Mouse (Mus musculus) c-Kit-negative CD71-positive TER-119-positive erythroid progenitor cells, embryonic 14.5 days (primary cell): ENCODE data around the gene Plekhh3.
"Not testable (repeated sequence)": the region's sequence is repeated elsewhere in the genome, so short reads cannot be mapped to it uniquely, and the experiment has no call there.

Experiments used
- DNase-seq: peaks from one replicate; pipeline ENCODE4 v3.0.0-alpha.2; 2013; ENCODE audit warnings: low read depth, low spot score

Plekhh3 gene

DNA sequence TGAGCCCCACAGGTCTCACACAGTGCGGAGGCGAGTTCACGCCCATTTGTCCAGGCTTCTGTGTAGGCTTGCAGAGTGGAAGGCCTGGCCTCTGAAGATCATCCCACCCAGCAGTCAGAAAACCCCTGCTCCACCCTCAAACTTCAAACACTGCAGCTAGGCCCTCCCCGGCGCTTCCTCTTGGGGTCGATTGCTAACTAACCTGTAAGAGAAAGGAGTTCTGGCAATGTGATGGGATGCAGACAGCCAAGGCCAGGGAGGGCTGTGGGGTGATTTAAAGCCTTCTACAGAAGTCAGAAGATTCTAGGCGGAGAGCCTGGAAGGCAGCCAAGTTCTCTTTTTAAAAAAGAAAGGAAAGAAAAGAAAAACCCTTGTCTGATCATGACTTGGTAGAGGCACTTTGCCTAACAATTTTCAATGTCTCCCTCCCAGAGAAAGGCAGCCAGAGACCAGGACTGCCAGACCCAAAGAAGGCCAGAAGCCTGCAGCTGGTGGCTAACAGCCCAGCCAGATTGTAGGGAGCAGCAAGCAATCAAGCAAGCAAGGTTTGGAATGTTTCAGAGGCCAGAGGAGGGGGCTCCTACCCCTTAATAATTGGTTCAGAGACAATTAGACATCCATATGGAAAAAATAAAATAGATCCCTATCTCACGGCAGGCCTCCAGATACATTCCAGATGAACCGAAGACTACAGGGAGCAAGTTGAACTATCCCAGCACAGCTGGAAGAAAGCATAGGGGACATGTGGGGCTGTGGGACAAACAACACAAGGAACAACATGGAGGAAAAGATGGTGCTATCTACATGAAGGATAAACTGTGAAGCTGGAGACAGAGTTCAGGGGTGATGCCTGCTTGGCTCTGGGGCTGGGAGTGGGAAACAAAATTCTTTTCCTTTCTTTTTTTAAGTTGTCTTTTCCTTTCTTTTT is 21.7 kb downstream of the Plekhh3 start:
- no peak for DNase-seq

DNA sequence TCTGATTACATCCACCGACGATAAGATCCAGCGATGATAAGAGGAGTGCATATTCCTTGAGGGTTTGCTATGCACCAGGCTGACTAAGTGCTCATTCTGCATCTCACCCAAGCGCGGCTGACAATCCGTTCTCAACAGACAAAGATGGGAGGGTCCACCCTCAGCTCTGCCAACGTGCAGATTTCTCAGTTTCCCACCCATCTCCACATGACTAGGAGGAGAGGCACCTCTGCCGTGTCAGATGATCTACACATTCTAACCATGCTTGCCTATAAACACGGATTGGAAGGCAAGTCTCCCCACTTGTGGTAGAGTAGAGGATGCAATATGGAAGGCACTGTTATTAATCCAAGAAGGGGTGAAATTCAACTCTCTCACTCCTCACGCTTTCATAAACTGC is 22.4 kb downstream of the Plekhh3 start:
- no peak for DNase-seq

DNA sequence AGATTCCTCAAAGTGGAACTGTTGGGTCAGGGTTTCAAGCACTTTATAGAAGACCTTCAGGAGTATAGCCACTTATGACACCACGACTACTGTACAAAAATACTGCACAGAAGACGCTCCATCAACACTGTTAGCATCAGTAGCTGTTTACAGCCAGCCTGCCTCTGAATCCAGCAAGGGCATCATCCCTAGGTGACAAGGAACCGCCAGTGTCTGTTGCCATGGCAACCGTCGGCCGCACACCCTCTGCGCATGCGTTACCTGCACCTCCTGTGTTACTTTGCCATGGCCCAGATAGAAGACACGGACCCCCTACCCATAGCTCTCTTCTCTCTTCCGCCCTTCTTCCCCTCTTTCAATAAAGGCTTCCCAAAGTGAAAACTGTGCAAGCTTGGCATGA is 24.8 kb downstream of the Plekhh3 start:
- DNase-seq, result no peak

DNA sequence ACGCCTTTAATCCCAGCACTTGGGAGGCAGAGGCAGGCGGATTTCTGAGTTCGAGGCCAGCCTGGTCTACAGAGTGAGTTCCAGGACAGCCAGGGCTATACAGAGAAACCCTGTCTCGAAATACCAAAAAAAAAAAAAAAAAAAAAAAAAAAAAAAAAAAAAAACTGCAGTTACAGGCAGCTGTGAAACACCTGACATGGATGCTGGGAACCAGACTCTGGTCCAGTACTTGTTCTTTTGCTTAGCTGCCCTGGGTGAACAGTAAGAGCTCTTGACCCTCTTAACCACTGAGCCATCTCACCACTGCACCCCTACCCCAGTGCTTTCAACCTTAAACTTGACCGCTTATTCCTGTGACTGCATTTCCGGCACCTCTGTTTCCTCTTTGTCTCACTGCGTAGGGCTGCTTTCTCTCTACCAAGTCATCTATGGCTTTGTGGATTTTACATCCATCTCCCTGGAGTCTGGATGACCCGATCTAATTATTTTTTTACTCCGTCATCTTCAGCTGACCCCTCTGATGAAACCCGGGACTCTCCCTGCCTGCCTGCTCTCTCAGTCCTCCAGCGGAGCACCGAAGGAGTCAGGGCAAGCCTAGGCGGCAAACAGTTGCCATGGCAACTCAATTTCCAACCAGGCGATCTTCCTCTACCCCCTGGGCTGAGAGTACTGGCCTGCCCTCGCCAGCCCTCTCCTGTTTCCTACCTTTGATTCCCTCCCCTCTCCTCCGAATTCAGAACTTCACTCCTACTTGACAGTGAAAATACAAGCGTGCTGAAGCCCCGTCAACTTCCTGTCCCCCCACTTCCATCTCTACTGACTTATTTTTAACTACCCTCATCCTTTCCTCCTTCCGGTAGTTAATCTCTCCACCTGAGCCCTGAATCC is 27.6 kb downstream of the Plekhh3 start:
- DNase-seq, result no peak

DNA sequence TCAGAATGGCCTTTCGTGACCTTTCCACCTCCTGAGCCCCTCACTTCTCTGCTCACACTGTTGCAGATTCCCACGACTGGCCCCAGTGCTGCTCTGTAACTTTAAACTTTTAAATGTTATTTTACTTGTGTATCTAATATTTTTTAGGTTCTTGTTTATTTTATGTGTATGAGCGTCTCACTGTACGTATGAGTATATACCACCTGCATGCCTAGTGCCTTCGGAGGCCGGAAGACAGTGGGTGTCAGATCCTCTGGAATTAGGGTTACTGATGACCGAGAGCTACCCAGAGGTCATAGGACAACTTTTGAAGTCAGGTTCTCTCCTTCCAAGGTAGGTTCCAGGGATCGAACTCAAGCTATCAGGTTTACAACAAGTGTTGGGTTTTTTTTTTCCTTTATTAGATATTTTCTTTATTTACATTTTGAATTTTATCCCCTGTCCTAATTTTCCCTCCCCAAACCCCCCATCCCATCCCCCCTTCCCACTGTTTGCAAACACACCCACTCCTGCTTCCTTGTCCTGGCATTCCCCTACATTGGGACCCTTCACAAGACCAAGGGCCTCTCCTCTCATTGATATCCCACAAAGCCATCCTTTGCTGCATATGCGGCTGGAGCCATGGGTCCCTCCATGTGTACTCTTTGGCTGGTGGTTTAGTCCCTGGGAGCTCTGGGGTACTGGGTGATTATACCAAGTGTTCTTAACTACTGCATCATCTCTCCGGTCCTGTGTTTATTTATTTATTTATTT is 28.8 kb downstream of the Plekhh3 start:
- DNase-seq, result no peak

DNA sequence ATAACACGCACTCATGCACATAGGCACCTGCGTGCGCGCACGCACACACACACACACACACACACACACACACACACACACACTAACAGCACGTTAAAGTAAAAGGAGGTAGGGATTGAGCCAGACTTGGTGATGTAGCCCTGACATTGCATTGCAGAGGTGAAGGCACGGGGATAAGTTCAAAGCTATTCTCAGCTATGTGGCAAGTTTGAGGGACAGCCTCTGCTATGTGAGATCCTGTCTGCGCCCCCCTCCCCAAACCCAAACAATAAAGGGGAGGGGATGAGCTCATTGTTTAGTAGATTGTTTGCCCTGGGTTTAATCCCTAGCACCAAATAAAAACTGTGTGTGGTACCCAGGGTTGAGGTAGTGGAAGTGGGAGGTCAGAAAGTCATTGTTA is 30.1 kb downstream of the Plekhh3 start:
- DNase-seq, result no peak

DNA sequence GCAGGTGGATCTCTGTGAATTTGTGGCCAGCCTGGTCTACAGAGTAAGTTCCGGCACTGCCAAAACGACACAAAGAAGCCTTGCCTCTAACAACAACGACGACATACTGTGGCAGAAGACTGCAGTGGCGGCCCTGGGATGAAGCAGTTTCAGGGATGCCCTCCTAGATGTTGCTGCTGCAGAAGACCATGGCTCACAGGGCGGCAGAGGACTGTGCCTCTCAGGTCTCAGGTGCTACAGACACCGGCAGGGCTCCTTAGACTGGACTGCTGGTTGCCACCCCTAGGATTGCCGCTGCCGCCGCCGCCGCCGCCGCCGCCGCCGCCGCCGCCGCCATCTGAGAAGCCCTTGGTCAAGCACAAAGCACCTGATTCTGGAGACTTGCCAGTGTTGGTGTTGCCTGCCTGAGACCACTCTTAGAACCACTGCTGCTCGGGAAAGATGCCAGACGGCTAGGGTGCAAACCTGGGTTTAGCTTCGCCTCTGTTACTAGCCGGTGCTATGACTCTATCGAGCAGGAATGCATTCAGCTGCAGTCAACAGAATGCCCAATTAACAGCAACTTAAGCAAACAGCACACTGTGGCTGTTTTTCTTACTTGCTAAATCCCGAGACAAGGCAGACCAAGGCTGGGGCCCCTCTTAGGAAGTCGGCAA is 30.9 kb downstream of the Plekhh3 start:
- no peak for DNase-seq

DNA sequence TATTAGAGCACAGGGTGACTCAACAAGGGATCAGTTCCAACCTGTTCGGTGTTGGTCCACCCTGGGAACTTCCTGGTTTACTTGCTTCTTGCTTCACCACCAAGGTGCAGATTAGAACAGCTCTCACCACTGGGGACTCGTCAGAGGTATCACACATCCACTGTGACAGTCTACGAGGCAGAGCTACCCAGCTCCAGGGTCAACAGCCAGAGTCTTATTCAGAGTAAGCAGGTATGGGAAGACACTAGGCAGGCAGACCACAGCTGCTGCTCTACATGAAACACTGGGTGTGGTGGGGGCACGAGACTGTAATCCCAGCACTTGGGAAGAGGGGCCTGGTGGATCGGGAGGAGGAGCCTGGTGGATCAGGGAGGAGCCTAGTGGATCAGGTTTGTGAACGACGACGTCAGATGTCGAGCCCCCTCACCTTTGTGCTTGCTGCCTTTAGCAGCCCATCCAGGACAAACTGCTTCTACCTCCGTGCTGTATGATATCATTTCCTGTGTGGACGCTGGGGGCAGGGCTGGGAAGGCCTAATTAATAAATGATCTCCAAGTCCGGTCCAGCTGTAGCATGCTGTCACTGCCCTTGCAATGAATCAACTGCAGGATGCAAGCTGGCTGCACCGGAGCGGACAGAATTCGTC is 32.5 kb downstream of the Plekhh3 start:
- no peak for DNase-seq

DNA sequence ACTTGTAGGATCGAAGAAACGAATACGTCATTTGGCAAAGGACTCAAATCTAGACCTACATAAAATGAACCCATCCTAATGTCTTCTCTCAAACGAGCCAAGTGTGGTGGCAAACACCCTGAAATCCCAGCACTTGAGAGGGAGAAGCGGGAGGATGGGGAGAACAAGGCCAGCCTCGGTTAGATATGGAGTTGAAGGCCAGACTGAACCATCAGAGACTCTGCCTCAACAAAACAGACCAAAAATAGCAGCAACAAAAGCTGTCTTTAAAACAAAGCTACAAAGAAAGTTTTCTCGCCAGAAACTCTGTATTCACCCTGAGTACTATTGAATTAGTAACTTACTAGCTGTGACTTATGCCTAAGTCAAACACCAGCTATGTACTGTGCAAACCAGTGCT is 34.2 kb downstream of the Plekhh3 start:
- DNase-seq, result no peak

DNA sequence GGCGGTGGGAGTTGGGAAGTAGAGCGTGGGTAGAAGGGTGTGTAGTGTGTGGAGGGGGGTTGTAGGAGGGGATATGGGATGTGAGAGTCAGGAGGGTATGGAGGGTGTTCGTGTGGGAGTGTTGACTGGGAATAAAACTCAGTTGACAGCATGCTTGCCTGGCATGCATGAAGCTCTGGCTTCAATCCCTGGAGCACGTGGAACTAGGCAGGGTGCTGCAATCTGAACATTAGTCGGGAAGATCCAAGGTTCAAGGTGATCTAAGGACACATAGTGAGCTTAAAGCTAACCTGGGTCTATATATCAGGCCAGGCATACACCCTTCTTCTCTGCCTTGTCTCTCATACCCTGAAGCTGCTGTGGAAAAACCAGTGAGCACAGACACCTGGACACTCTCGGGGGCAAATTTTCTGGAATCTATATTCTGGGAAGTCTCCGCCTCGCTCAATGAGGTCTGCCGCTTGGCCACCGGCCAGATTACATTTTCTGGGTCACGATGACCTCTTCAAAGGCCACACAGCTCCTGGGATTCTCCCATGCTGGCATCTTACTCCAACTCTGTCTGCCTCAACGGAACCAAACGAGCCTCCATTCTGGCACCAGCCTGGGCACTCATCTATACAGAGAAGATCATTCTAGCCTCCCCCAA is 36.8 kb downstream of the Plekhh3 start:
- DNase-seq, result no peak

DNA sequence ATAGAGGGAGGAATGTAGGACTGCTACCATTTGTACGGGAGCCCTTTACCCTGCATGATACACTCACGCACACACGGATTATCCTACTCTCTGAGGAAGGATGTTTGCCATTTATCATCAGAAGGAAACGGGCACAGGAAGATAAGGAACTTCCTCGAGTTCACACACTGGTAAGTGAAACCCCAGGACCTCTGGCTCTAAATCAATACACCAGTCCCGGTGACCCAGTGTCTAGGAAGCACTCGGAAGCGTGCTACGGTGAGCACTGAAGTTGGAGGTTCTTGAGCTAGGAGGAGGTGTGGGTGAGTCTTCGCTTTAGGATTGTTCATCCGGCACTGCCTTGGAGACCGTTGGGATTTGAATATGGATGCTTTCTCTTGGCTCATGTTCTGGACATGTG is 38.1 kb downstream of the Plekhh3 start:
- no peak for DNase-seq

DNA sequence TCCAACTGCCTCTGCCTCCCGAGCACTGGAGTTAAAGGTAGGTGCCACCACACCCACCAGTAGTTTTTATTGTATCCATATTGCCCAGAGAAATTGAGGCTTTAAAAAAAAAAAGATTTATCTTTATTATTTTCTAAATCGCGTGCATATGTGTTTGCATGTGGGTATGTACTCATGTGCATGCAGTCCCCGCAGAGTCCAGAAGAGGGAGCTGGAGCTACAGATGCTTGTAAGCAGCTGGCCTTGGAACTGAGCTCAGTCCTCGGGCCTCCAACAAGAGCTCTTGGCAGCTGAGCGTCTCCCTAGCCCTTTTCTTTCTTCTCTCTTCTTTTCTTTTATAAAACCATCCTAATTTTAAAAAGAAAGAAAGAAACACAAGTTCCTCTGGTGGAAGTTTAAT is 39.5 kb downstream of the Plekhh3 start:
- peak; percentile 33 for DNase-seq

DNA sequence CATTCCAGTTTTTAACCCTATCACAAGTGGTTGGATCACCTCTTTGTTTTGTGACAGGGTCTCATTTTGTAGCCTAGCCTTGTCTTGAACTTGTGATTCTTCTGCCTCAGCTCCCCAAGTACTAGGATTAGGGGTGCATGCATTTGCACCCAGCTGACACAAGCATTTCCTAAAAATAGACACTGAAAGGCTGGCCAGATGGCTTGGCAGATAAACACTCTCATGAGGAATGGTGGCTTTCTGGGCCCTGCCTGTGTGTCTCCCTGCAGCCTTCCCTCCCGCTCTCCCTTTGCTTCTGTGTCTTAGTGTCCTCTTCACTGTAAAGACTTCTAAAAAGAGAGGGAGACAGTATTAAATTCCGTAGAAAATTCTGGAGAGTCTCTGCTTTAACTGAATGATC is 40.0 kb downstream of the Plekhh3 start:
- no peak for DNase-seq

DNA sequence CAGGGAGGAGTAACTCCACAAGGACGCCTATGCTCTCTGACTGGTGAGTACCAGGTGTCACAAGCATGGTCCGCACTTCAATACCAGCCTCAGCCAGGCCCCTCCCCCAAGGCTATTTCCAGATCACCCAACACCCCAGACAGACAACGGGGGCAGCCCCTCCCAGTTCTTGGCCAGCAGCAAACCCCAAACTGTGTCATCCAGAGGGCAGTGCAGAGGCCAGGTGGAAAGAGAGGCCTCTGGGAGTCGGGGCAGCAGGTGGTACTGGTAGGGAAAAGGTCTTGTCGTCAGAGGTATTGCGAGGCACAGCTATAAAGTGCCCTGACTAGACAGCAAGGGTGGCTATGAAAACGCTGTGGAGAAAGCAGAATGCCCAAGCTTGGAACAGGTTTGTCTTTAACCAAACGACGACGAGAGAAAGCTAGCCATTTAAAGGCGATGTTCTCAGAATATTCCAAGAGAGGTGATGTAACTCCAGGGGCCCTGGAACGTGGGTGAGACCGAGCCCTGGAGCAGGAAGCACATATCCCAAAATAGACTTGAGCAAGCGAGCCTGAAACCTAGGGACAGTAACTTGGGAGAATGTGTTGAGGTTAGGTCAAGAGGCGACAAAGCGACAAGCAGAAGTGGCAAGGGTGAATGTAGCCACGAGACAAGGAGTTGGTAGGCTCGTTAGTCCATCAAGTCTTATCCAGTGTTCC is 40.9 kb downstream of the Plekhh3 start:
- no peak for DNase-seq

DNA sequence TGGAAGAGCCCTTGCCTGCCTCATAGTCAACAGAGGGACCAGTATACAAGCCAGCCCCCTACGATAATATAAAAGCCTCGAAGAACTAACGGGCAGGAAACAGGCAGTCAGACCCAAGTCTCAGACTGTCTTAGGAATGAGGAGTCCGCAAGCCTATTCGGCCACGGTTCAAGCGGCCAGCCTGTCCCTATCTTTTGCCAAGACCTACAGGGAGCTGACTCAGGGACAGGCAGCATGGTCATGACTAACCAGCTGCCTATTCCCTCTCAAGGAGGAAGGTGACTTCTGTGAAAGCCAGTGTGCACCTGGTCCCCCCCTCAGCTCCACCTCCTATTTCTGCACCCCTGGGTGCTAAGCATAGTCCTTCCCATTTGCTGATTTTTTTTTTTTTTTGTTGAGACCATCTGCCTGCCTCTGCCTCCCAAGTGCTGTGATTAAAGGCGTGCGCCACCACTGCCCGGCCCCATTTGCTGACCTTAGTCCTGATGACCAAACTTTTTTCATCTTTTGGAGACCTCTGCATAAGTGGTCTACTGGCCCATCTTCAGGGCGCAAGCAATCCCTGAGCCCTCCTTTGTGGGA is 42.1 kb downstream of the Plekhh3 start:
- DNase-seq, result no peak

DNA sequence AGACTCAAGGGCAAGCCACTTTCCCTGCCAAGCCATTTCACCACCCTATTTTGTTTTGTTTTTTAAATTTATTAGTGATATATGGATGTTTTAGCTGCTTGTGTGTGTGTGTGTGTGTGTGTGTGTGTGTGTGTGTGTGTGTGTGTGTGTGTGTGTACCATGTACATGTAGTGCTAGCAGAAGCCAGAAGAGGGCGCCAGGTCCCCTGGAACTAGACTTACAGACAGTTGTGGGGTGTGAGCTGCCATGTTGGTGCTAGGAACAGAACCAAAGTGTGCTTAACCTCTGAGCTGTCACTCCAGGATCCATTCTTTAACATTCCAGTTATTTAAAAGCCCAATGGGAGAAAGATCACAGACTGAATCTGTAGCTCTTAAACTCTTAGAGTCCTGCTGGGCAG is 44.1 kb downstream of the Plekhh3 start:
- peak; percentile 5 for DNase-seq

DNA sequence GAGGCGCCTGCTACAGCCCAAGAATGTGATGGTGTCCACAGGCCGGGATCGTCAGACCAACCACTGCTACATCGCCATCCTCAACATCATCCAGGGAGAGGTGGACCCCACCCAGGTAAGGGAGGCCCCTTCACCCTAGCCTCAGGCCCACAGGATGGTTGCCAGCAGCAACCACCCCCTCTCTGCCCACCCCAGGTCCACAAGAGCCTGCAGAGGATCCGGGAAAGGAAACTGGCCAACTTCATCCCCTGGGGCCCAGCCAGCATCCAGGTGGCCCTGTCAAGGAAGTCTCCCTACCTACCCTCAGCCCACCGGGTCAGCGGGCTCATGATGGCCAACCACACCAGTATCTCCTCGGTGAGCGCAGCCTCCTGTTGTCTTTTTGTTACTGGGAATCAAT is 46.1 kb downstream of the Plekhh3 start:
- DNase-seq, result not testable (repeated sequence)

DNA sequence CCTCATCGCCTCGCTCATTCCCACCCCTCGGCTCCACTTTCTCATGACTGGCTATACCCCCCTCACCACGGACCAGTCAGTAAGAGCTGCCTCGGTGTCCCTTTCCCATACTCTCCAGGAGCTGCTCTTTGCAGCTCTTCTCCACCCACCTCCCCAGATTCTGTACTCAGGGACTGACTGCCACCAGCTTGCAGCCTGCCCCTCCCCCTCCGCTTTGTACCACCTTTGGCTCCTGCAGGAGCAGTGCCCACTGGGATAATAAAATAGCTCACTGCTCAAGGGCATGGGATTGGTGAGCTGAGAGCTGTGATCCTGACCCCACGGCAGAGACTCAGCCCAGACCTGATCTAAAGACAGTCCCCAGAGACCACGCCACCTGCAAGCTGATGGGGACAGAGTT is 46.7 kb downstream of the Plekhh3 start:
- not testable (repeated sequence) for DNase-seq

DNA sequence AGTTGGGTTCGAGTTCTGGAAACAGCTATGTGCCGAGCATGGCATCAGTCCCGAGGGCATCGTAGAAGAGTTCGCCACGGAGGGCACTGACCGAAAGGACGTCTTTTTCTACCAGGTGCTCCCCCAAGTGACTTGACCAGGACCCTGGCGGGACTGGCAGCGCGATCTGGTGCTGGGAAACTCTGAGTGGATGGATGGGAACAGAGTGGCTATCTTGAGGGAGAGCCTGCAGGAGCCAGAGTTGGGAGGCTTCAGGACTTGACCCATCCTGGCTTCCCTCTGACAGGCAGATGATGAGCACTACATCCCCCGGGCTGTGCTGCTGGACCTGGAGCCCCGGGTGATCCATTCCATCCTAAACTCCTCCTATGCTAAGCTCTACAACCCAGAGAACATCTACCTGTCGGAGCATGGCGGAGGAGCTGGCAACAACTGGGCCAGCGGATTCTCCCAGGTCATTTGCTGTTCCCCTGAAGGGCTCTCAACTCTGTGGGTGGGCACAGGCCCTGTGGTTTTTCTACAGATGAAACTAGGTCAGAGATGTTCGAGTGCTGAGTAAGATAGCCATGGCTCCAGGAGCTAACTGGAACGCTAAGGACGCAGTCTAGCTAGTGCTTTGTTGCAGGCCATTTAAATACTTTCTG is 50.5 kb downstream of the Plekhh3 start:
- no peak for DNase-seq
